21 mouse cellular contexts compared by ENCODE assay signal in the genomic region with DNA sequence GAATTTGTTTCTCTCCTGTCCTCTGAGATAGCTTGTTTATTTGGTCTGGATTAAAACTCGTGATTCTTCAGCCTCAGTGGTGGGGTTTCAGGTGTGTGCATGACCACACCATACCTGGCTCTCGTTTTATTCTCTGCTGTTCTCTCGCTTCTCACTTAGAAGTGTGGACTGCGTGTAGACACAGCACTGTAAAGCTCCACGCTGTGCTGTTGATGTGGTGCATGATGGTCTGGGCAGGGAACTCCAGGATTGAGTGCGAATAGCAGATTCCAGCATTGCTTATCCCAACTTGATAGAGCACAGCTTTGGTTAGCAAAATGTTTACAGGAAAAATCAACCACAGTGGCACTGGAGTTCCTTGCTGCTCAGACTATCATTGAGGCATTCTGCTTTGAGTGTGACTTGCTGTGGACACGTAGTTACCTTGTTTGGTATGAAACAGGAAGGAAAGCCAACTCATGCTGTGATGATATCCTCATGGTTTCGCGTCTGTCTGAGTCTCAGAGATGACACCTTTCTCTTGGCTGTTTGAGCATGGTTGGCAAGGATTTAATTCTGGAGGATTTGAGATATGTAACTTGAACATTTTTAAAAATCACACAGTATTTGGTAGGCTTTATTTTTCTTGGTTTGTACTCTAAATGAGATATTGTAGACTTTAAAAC. TPM values are rescaled to one million over a fixed set of nuclear protein-coding genes. Genes with fewer than 3 reads are reported as not detected.
DNase-seq lines count a peak whose midpoint lies in the region; ATAC-seq lines count a peak whose summit lies in the region.
"Had no signal": no experiment of that assay in that cellular context is flagged by ENCODE, and none has a peak within 500 bp of the region (broad histone marks: within the 10 kb centered on the region; RNA-seq: fewer than 3 reads in every experiment).

No protein-coding gene starts in this region.

- no peaks in the 10 kb centered on the region for H3K9me3 ChIP-seq in forebrain, embryonic 14.5 days (replicated peaks; ENCODE audit: control insufficient read depth, low read length)
- no peaks in the 10 kb centered on the region for H3K9me3 ChIP-seq in forebrain, embryonic 12.5 days
- no peaks in the 10 kb centered on the region for H3K9me3 ChIP-seq in liver, embryonic 12.5 days (replicated peaks)
- H3K9me3 ChIP-seq: embryonic facial prominence, embryonic 15.5 days; forebrain, embryonic 10.5 days; limb, embryonic 15.5 days; midbrain, embryonic 15.5 days had no signal

- no peaks in the 10 kb centered on the region for H3K27me3 ChIP-seq in forebrain, embryonic 14.5 days (replicated peaks; ENCODE audit: control insufficient read depth, insufficient read depth, low read length)
- no peaks in the 10 kb centered on the region for H3K27me3 ChIP-seq in forebrain, embryonic 12.5 days
- H3K27me3 ChIP-seq in liver, embryonic 12.5 days (replicated peaks): no peaks in the 10 kb centered on the region
- H3K27me3 ChIP-seq: embryonic facial prominence, embryonic 15.5 days; limb, embryonic 15.5 days; midbrain, embryonic 15.5 days had no signal

- peaks cover 80% of the 10 kb centered on the region for H3K36me3 ChIP-seq in forebrain, embryonic 14.5 days (ENCODE audit: control insufficient read depth, insufficient read depth, low read length)
- peaks cover 82% of the 10 kb centered on the region for H3K36me3 ChIP-seq in forebrain, embryonic 12.5 days (replicated peaks)
- peaks cover 93% of the 10 kb centered on the region for H3K36me3 ChIP-seq in liver, embryonic 12.5 days

- no peak for ATAC-seq in forebrain, embryonic 14.5 days
- no peak for ATAC-seq in forebrain, embryonic 12.5 days (ENCODE audit: low FRiP score)
- no peak for ATAC-seq in erythroid progenitor cell, adult 5-6 weeks (replicated peaks; ENCODE audit: low FRiP score, poor library complexity, severe bottlenecking)
- ATAC-seq in liver, embryonic 12.5 days: no peak
- ATAC-seq: inflammation-experienced regulatory T-cells, adult 6 months; midbrain, embryonic 15.5 days had no signal

- no peak overlapping the region for H3K27ac ChIP-seq in forebrain, embryonic 14.5 days (ENCODE audit: low read depth, low read length)
- H3K27ac ChIP-seq in forebrain, embryonic 12.5 days: no peak overlapping the region
- H3K27ac ChIP-seq in liver, embryonic 12.5 days: no peak overlapping the region
- H3K27ac ChIP-seq: embryonic facial prominence, embryonic 15.5 days; forebrain, embryonic 10.5 days; limb, embryonic 15.5 days; midbrain, embryonic 15.5 days had no signal

- no peak overlapping the region for H3K4me3 ChIP-seq in forebrain, embryonic 14.5 days (ENCODE audit: low read depth, low read length)
- H3K4me3 ChIP-seq in forebrain, embryonic 12.5 days (replicated peaks): no peak overlapping the region
- no peak overlapping the region for H3K4me3 ChIP-seq in liver, embryonic 12.5 days
- H3K4me3 ChIP-seq: embryonic facial prominence, embryonic 15.5 days; forebrain, embryonic 10.5 days; limb, embryonic 15.5 days; midbrain, embryonic 15.5 days had no signal

- 90% methylated on average over 9 of the region's 9 CpGs for WGBS in forebrain, embryonic 14.5 days
- 93% methylated on average over 9 of the region's 9 CpGs for WGBS in forebrain, embryonic 12.5 days
- WGBS in liver, embryonic 12.5 days (ENCODE audit: insufficient replicate concordance): 76% methylated on average over 9 of the region's 9 CpGs

- peak; percentile 20 for DNase-seq in forebrain, embryonic 14.5 days (ENCODE audit: low spot score)
- DNase-seq in right cerebral cortex, adult 18-20 months: peak; percentile 19
- no peak for DNase-seq in right cerebral cortex, postnatal 4 days
- peak; percentile 36 for DNase-seq in cerebellum, adult 9-11 months
- DNase-seq in urinary bladder, postnatal 36 days (ENCODE audit: low spot score in 2 of 2): no peak
- DNase-seq: gastrocnemius, postnatal 25 days; kidney, adult 8-10 months; kidney, postnatal 25 days; lung, postnatal 10 days; retina, postnatal 1 day; thymus, postnatal 25 days had no signal

- H3K9ac ChIP-seq in forebrain, embryonic 14.5 days (ENCODE audit: low read length): no peak overlapping the region
- H3K9ac ChIP-seq in forebrain, embryonic 12.5 days: no peak overlapping the region
- H3K9ac ChIP-seq in liver, embryonic 12.5 days: no peak overlapping the region
- H3K9ac ChIP-seq: embryonic facial prominence, embryonic 15.5 days; limb, embryonic 15.5 days; midbrain, embryonic 15.5 days had no signal

- no peak overlapping the region for H3K4me2 ChIP-seq in forebrain, embryonic 14.5 days (ENCODE audit: low read length)
- H3K4me2 ChIP-seq in forebrain, embryonic 12.5 days: no peak overlapping the region
- no peak overlapping the region for H3K4me2 ChIP-seq in liver, embryonic 12.5 days
- H3K4me2 ChIP-seq: embryonic facial prominence, embryonic 15.5 days; limb, embryonic 15.5 days; midbrain, embryonic 15.5 days had no signal

- no peaks in the 10 kb centered on the region for H3K4me1 ChIP-seq in forebrain, embryonic 14.5 days (ENCODE audit: control insufficient read depth, insufficient read depth, low read length)
- no peaks in the 10 kb centered on the region for H3K4me1 ChIP-seq in forebrain, embryonic 12.5 days
- no peaks in the 10 kb centered on the region for H3K4me1 ChIP-seq in liver, embryonic 12.5 days
- H3K4me1 ChIP-seq: embryonic facial prominence, embryonic 15.5 days; forebrain, embryonic 10.5 days; limb, embryonic 15.5 days; midbrain, embryonic 15.5 days had no signal

RNA-seq across cellular contexts. Expression of a gene that starts 24.9 kb away (rescaled TPM):
- 56.6 and 63.7 TPM in 2 replicates for polyA plus RNA-seq in forebrain, embryonic 14.5 days (2014; fragmentation: Nextera tagmentation; extraction: Ambion mirVana)
- 79.9 and 80.0 TPM in 2 replicates for polyA plus RNA-seq in forebrain, embryonic 12.5 days (2016; fragmentation: Nextera tagmentation; extraction: Ambion mirVana)
- 29.9 and 44.9 TPM in 2 replicates for total RNA-seq in erythroid progenitor cell, adult 5-6 weeks (2015; ENCODE audit: low replicate concordance)
- 28.5 and 45.3 TPM in 2 replicates for total RNA-seq in erythroid progenitor cell, adult 5-6 weeks (2017; ENCODE audit: low replicate concordance)
- 86.3 and 88.7 TPM in 2 replicates for polyA plus RNA-seq in liver, embryonic 12.5 days (2016; fragmentation: Nextera tagmentation; extraction: Ambion mirVana)

RNA-seq across cellular contexts. Expression of a gene that starts 32.5 kb away (rescaled TPM):
- polyA plus RNA-seq in forebrain, embryonic 14.5 days (2014; fragmentation: Nextera tagmentation; extraction: Ambion mirVana): 0.23 and 0.24 TPM in 2 replicates
- polyA plus RNA-seq in forebrain, embryonic 12.5 days (2016; fragmentation: Nextera tagmentation; extraction: Ambion mirVana): 0.15 and 0.29 TPM in 2 replicates
- not detected in 2 replicates for total RNA-seq in erythroid progenitor cell, adult 5-6 weeks (2015; ENCODE audit: low replicate concordance)
- total RNA-seq in erythroid progenitor cell, adult 5-6 weeks (2017; ENCODE audit: low replicate concordance): not detected in 2 replicates
- polyA plus RNA-seq in liver, embryonic 12.5 days (2016; fragmentation: Nextera tagmentation; extraction: Ambion mirVana): 0.07 TPM in 1 of 2 replicates, not detected in the other
- polyA plus RNA-seq: forebrain, embryonic 10.5 days; hindbrain, embryonic 11.5 days; inflammation-experienced regulatory T-cells, adult 6 months; liver, embryonic 16.5 days had no signal

Comparison
In these comparisons a context has a peak if more than half of its experiments do, and no peak if none do; other contexts are left out.
1. DNase-seq: peak in forebrain, embryonic 14.5 days (single experiment), right cerebral cortex, adult 18-20 months (single experiment) and cerebellum, adult 9-11 months (single experiment); none in right cerebral cortex, postnatal 4 days (single experiment) and urinary bladder, postnatal 36 days (0 of 2).